Mouse (Mus musculus): ENCODE data around the gene Ggps1. TPM values are rescaled to one million over a fixed set of nuclear protein-coding genes. Genes with fewer than 3 reads are reported as not detected.

The Ggps1 gene
- total RNA-seq, 1 experiment: 34.4 TPM

- Histone ChIP-seq H3K27ac (ENCODE audit: insufficient read depth, low read depth, low read length, poor library complexity, severe bottlenecking) (peak overlapping the region; percentile 91), H3K4me3 (ENCODE audit: insufficient read depth in 1 of 2, low read depth in 1 of 2, low read length in 2 of 2, poor library complexity in 1 of 2, severe bottlenecking in 1 of 2) (peak overlapping the region; percentile 93), H3K4me1 (ENCODE audit: control insufficient read depth in 2 of 2, insufficient read depth in 2 of 2, low read length in 2 of 2, poor library complexity in 1 of 2) (peaks cover 2 to 9% of the 10 kb centered on the region in 2 experiments; a peak in 3 of 4 replicates), H3K9me3 (ENCODE audit: control insufficient read depth, insufficient read depth, low read depth, low read length) (no peaks in the 10 kb centered on the region), H3K9ac (ENCODE audit: insufficient read depth, low read depth, low read length, poor library complexity, severe bottlenecking) (peak overlapping the region; percentile 97), H3K36me3 (ENCODE audit: control insufficient read depth, insufficient read depth, low read length, poor library complexity, severe bottlenecking) (no peaks in the 10 kb centered on the region; the same call in 1 of the 2 replicates)
- in situ Hi-C loops (cut with MboI; ENCODE audit: low sequenced_read_pairs in 2 of 2, unreplicated experiment in 2 of 2): no loop called here
- no peak for TF ChIP-seq HCFC1 (IDR thresholded peaks at IDR 0.05; ENCODE audit: borderline replicate concordance, insufficient read depth, low read length)
- TF ChIP-seq CHD2 (IDR thresholded peaks at IDR 0.05; ENCODE audit: low read depth, low read length): no peak
- TF ChIP-seq MAFK (IDR thresholded peaks at IDR 0.05; ENCODE audit: insufficient read depth, low read depth, low read length): no peak
- TF ChIP-seq ZNF384 (IDR thresholded peaks at IDR 0.05; ENCODE audit: low read depth, low read length): no peak
- TF ChIP-seq ZC3H11A (IDR thresholded peaks at IDR 0.05; ENCODE audit: borderline replicate concordance, low read depth, low read length): no peak
- no peak for DNase-seq (ENCODE audit: low read depth, low spot score)
Measured at GRCm38 (mm10) chr13:14063942-14064271, 619 bp upstream of the Ggps1 start.

- H3K4me1 ChIP-seq (ENCODE audit: control insufficient read depth in 2 of 2, insufficient read depth in 2 of 2, low read length in 2 of 2, poor library complexity in 1 of 2): peaks cover 2 to 9% of the 10 kb centered on the region in 2 experiments; a peak in 3 of 4 replicates
- H3K27ac ChIP-seq (ENCODE audit: insufficient read depth, low read depth, low read length, poor library complexity, severe bottlenecking): peak overlapping the region; percentile 90
- no peak; the same call in 1 of the 2 replicates for TF ChIP-seq ZC3H11A (IDR thresholded peaks at IDR 0.05; ENCODE audit: borderline replicate concordance, low read depth, low read length)
- TF ChIP-seq HCFC1 (IDR thresholded peaks at IDR 0.05; ENCODE audit: borderline replicate concordance, insufficient read depth, low read length): no peak
- no peak for TF ChIP-seq MAFK (IDR thresholded peaks at IDR 0.05; ENCODE audit: insufficient read depth, low read depth, low read length)
- no peak for DNase-seq (ENCODE audit: low read depth, low spot score)
- peak overlapping the region; percentile 95 for H3K9ac ChIP-seq (ENCODE audit: insufficient read depth, low read depth, low read length, poor library complexity, severe bottlenecking)
- H3K9me3 ChIP-seq (ENCODE audit: control insufficient read depth, insufficient read depth, low read depth, low read length): no peaks in the 10 kb centered on the region
- in situ Hi-C loops (cut with MboI; ENCODE audit: low sequenced_read_pairs in 2 of 2, unreplicated experiment in 2 of 2): no loop called here
- no peaks in the 10 kb centered on the region for H3K36me3 ChIP-seq (ENCODE audit: control insufficient read depth, insufficient read depth, low read length, poor library complexity, severe bottlenecking)
- peak overlapping the region; percentile 93 to 97 for H3K4me3 ChIP-seq (ENCODE audit: insufficient read depth in 1 of 2, low read depth in 1 of 2, low read length in 2 of 2, poor library complexity in 1 of 2, severe bottlenecking in 1 of 2)
Measured at GRCm38 (mm10) chr13:14062209-14063012, 877 bp downstream of the Ggps1 start.

GRCm38 (mm10) chr13:14059582-14059981 lies 3.7 kb downstream of the Ggps1 start:
- peaks cover 5 to 7% of the 10 kb centered on the region in 2 experiments; a peak in 2 of 4 replicates for H3K4me1 ChIP-seq (ENCODE audit: control insufficient read depth in 2 of 2, insufficient read depth in 2 of 2, low read length in 2 of 2, poor library complexity in 1 of 2)
- 0 out of 2 replicates have a peak, but pooled peaks cover 2% of the 10 kb centered on the region for H3K36me3 ChIP-seq (ENCODE audit: control insufficient read depth, insufficient read depth, low read length, poor library complexity, severe bottlenecking)
- in situ Hi-C loops (cut with MboI; ENCODE audit: low sequenced_read_pairs in 2 of 2, unreplicated experiment in 2 of 2): no loop called here
- no peak overlapping the region for H3K9ac ChIP-seq (ENCODE audit: insufficient read depth, low read depth, low read length, poor library complexity, severe bottlenecking)
- DNase-seq (ENCODE audit: low read depth, low spot score): no peak
- H3K9me3 ChIP-seq (ENCODE audit: control insufficient read depth, insufficient read depth, low read depth, low read length): no peaks in the 10 kb centered on the region
- no peak overlapping the region for H3K27ac ChIP-seq (ENCODE audit: insufficient read depth, low read depth, low read length, poor library complexity, severe bottlenecking)
- TF ChIP-seq ZC3H11A (IDR thresholded peaks at IDR 0.05; ENCODE audit: borderline replicate concordance, low read depth, low read length): no peak
- TF ChIP-seq MAFK (IDR thresholded peaks at IDR 0.05; ENCODE audit: insufficient read depth, low read depth, low read length): no peak
- TF ChIP-seq CHD2 (IDR thresholded peaks at IDR 0.05; ENCODE audit: low read depth, low read length): no peak
- no peak for TF ChIP-seq HCFC1 (IDR thresholded peaks at IDR 0.05; ENCODE audit: borderline replicate concordance, insufficient read depth, low read length)
- TF ChIP-seq ZNF384 (IDR thresholded peaks at IDR 0.05; ENCODE audit: low read depth, low read length): no peak
- no peak overlapping the region for H3K4me3 ChIP-seq (ENCODE audit: insufficient read depth in 1 of 2, low read depth in 1 of 2, low read length in 2 of 2, poor library complexity in 1 of 2, severe bottlenecking in 1 of 2)

- H3K36me3 ChIP-seq (ENCODE audit: control insufficient read depth, insufficient read depth, low read length, poor library complexity, severe bottlenecking): peaks cover 5% of the 10 kb centered on the region; the same call in 1 of the 2 replicates
- TF ChIP-seq HCFC1 (IDR thresholded peaks at IDR 0.05; ENCODE audit: borderline replicate concordance, insufficient read depth, low read length): no peak
- TF ChIP-seq MAFK (IDR thresholded peaks at IDR 0.05; ENCODE audit: insufficient read depth, low read depth, low read length): peak; percentile 66; the same call in 1 of the 2 replicates
- peaks cover 3 to 5% of the 10 kb centered on the region in 2 experiments; a peak in 2 of 4 replicates for H3K4me1 ChIP-seq (ENCODE audit: control insufficient read depth in 2 of 2, insufficient read depth in 2 of 2, low read length in 2 of 2, poor library complexity in 1 of 2)
- in situ Hi-C loops (cut with MboI; ENCODE audit: low sequenced_read_pairs in 2 of 2, unreplicated experiment in 2 of 2): no loop called here
- no peaks in the 10 kb centered on the region for H3K9me3 ChIP-seq (ENCODE audit: control insufficient read depth, insufficient read depth, low read depth, low read length)
- H3K9ac ChIP-seq (ENCODE audit: insufficient read depth, low read depth, low read length, poor library complexity, severe bottlenecking): no peak overlapping the region
- no peak overlapping the region for H3K4me3 ChIP-seq (ENCODE audit: insufficient read depth in 1 of 2, low read depth in 1 of 2, low read length in 2 of 2, poor library complexity in 1 of 2, severe bottlenecking in 1 of 2)
- DNase-seq (ENCODE audit: low read depth, low spot score): no peak
- H3K27ac ChIP-seq (ENCODE audit: insufficient read depth, low read depth, low read length, poor library complexity, severe bottlenecking): no peak overlapping the region
Measured at GRCm38 (mm10) chr13:14056801-14057200, 6.5 kb downstream of the Ggps1 start.

Data from ES-E14 (cell line).